Mouse (Mus musculus): ENCODE measurements at regions not wholly inside any gene's neighbourhood (a gene's known extent, or its start where the extent isn't known, plus 50 kb on each side); places are given as distances from the start of the nearest gene placed in this dataset.

DNA sequence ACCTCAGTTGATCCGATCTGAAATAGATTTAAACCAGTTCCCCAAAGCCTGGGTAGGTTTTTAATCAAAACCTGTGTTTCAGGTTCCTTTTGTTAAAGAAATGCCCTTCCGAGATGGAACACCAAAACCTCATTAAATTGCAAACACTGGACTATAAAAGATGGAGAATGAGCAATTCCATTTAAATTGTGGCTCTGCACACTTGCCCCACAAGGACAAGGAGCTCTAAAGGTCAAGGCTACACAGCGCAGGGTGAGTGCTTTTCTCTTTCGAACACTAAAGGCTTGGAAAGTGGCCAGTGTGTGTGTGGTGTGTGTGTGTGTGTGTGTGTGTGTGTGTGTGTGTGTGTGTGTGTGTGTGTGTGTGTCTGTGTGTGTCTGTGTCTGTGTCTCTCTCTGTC lies 246.1 kb downstream of the Tmem38b start:
- Histone ChIP-seq H3K9me3 (peaks cover 3% of the 10 kb centered on the region; the same call in 1 of the 2 replicates), H3K9ac (replicated peaks) (no peak overlapping the region), H3K27ac (peak overlapping the region; percentile 66), H3K4me1 (replicated peaks) (peaks cover 26% of the 10 kb centered on the region), H3K4me3 (replicated peaks) (no peak overlapping the region), H3K36me3 (no peaks in the 10 kb centered on the region), H3K27me3 (no peaks in the 10 kb centered on the region), H3K4me2 (replicated peaks) (no peak overlapping the region)
- 15% methylated on average over 4 of the region's 4 CpGs for WGBS
- peak; percentile 29; the same call in 1 of the 2 replicates for ATAC-seq

DNA sequence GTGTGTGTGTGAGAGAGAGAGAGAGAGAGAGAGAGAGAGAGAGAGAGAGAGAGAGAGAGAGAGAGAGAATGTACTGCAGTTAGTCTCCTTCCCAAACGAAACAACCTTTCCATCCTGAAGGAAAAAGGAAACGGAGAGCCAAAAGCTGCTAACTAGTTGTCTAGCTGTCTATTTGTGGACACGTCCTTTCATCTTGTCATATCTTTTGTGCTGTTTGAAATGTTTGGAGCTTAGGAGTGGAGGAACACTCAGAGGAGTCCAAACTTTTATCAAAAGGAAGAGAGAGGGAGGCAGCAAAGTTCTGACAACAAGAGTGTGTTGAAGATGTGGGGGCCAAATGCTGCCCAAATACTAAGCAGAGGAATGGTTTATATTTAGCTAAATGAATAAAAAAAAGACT lies 246.6 kb downstream of the Tmem38b start:
- Histone ChIP-seq H3K9me3 (peaks cover 3% of the 10 kb centered on the region; the same call in 1 of the 2 replicates), H3K9ac (replicated peaks) (no peak overlapping the region), H3K36me3 (no peaks in the 10 kb centered on the region), H3K4me2 (replicated peaks) (no peak overlapping the region), H3K4me3 (replicated peaks) (no peak overlapping the region), H3K27ac (peak overlapping the region; percentile 80), H3K27me3 (no peaks in the 10 kb centered on the region), H3K4me1 (replicated peaks) (peaks cover 26% of the 10 kb centered on the region)
- 4% methylated on average over 3 of the region's 3 CpGs for WGBS
- ATAC-seq, result peak; percentile 47; the same call in 1 of the 2 replicates

- H3K36me3 ChIP-seq, result no peaks in the 10 kb centered on the region
- peak overlapping the region; percentile 22; the same call in 1 of the 2 replicates for H3K4me2 ChIP-seq (replicated peaks)
- WGBS, result 2% methylated on average over 10 of the region's 10 CpGs
- H3K27me3 ChIP-seq, result no peaks in the 10 kb centered on the region
- H3K27ac ChIP-seq, result peak overlapping the region; percentile 80
- H3K4me1 ChIP-seq (replicated peaks), result peaks cover 26% of the 10 kb centered on the region
- no peak overlapping the region for H3K9ac ChIP-seq (replicated peaks)
- H3K4me3 ChIP-seq (replicated peaks), result no peak overlapping the region
- H3K9me3 ChIP-seq, result peaks cover 3% of the 10 kb centered on the region; the same call in 1 of the 2 replicates
- ATAC-seq, result peak; percentile 84
Measured at GRCm38 (mm10) chr4:54072932-54073331, 247.1 kb downstream of the Tmem38b start.

DNA sequence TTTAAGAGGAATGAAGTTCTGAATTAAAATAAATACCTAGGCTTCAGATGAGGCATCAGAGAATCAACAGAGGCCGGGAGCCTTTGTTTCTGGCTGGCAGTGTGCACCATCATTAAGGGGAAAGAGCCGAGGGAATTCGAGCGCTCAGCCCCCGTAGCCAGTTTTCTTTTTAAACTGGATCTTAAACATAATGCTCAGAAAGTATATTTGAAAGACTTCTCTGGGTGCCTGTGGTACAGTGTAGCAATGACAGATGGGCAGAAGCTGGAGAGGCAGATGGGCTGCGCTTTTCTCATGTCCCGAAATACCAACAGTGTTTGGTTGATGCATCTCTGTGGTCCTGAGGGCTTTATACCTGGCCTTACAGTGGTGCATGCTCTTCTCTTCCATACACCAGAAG lies 247.6 kb downstream of the Tmem38b start:
- Histone ChIP-seq H3K27ac (peak overlapping the region; percentile 80), H3K36me3 (no peaks in the 10 kb centered on the region), H3K4me3 (replicated peaks) (no peak overlapping the region), H3K9ac (replicated peaks) (no peak overlapping the region), H3K27me3 (no peaks in the 10 kb centered on the region), H3K4me2 (replicated peaks) (peak overlapping the region; percentile 22; the same call in 1 of the 2 replicates), H3K9me3 (peaks cover 3% of the 10 kb centered on the region; the same call in 1 of the 2 replicates), H3K4me1 (replicated peaks) (peaks cover 26% of the 10 kb centered on the region)
- 0 out of 2 replicates have a peak, but pooled peaks have one; percentile 12 for ATAC-seq
- 23% methylated on average over 7 of the region's 7 CpGs for WGBS

DNA sequence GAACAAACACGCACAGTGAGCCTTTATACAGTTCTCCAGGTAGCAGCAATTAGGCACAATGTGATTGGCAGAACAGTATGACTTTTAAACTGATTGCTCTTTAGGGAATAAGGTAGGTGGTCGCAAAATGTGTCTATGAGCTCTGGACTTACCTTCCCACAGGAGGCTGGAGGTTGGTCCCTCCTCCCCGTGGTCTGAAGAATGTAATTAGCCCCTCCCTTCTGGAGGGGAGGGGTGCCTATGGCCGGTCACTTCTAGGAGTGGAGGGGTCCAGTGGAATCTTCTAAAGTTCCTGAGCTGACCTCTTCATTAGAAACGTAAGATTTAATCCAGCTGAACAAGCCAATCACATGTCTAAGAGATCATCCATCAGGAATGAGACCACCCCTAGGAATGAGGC lies 248.4 kb downstream of the Tmem38b start:
- Histone ChIP-seq H3K27me3 (no peaks in the 10 kb centered on the region), H3K4me2 (replicated peaks) (no peak overlapping the region), H3K27ac (0 out of 2 replicates have a peak overlapping the region, but pooled peaks have one; percentile 80), H3K4me3 (replicated peaks) (no peak overlapping the region), H3K36me3 (no peaks in the 10 kb centered on the region), H3K9me3 (peaks cover 3% of the 10 kb centered on the region; the same call in 1 of the 2 replicates), H3K9ac (replicated peaks) (no peak overlapping the region), H3K4me1 (replicated peaks) (peaks cover 26% of the 10 kb centered on the region)
- 50% methylated on average over 5 of the region's 5 CpGs for WGBS
- ATAC-seq, result 0 out of 2 replicates have a peak, but pooled peaks have one; percentile 14

GRCm38 (mm10) chr4:54080526-54080925 lies 254.7 kb downstream of the Tmem38b start:
- H3K4me1 ChIP-seq (replicated peaks), result peaks cover 5% of the 10 kb centered on the region; the same call in 1 of the 2 replicates
- no peak overlapping the region for H3K9ac ChIP-seq (replicated peaks)
- WGBS, result 68% methylated on average over 9 of the region's 9 CpGs
- no peak overlapping the region for H3K4me2 ChIP-seq (replicated peaks)
- no peak overlapping the region for H3K27ac ChIP-seq
- H3K4me3 ChIP-seq (replicated peaks), result no peak overlapping the region
- ATAC-seq, result no peak
- no peaks in the 10 kb centered on the region for H3K36me3 ChIP-seq
- no peaks in the 10 kb centered on the region for H3K9me3 ChIP-seq
- no peaks in the 10 kb centered on the region for H3K27me3 ChIP-seq

DNA sequence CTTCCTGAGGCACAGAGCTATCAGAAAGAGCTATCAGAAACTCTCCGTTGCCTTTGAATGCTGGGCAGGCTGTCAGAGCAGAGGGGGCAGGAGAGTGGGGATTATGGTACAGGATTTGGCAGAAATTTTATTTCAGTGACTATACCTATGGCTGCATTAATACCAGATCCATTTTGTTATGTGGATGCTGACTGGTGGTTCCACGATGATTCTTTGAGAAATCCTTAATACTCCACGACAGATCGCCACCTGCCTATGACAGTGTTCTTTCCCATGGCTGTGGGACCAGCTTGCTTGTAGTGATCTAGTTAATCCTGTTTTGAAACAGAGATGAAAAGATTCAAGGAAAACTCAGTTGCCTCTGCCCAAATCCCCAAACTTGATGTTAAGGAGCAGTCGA lies 255.6 kb downstream of the Tmem38b start:
- Histone ChIP-seq H3K4me1 (replicated peaks) (peaks cover 5% of the 10 kb centered on the region; the same call in 1 of the 2 replicates), H3K4me3 (replicated peaks) (no peak overlapping the region), H3K27ac (no peak overlapping the region), H3K4me2 (replicated peaks) (no peak overlapping the region), H3K9ac (replicated peaks) (no peak overlapping the region), H3K9me3 (no peaks in the 10 kb centered on the region), H3K27me3 (no peaks in the 10 kb centered on the region), H3K36me3 (no peaks in the 10 kb centered on the region)
- no peak for ATAC-seq
- WGBS, result 64% methylated on average over 5 of the region's 5 CpGs

DNA sequence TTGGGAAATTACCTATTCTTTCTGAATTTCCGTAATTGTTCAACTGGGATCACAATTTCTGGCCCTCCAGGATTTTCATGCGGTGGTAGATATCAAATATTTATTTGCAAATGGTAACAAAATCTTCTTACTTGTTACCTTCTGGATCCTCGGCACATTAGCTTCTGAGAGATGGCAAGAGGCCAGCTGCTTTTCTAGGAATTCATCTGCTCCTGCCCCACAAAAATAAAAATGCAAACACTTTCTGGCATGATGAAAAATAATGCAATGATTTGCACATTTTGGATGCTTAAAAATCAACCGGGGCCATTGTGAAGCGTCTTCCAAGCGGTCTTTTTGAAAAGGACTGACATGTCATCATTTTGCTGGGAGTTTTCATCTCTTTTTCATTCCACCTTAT lies 258.9 kb downstream of the Tmem38b start:
- 94% methylated on average over 6 of the region's 6 CpGs for WGBS
- Histone ChIP-seq H3K36me3 (no peaks in the 10 kb centered on the region), H3K4me2 (replicated peaks) (no peak overlapping the region), H3K9me3 (no peaks in the 10 kb centered on the region), H3K27ac (no peak overlapping the region), H3K27me3 (no peaks in the 10 kb centered on the region), H3K4me1 (replicated peaks) (peaks cover 5% of the 10 kb centered on the region; the same call in 1 of the 2 replicates), H3K9ac (replicated peaks) (no peak overlapping the region), H3K4me3 (replicated peaks) (no peak overlapping the region)
- no peak for ATAC-seq

- Histone ChIP-seq H3K9ac (replicated peaks) (no peak overlapping the region), H3K36me3 (no peaks in the 10 kb centered on the region), H3K27ac (no peak overlapping the region), H3K9me3 (no peaks in the 10 kb centered on the region), H3K4me3 (replicated peaks) (no peak overlapping the region), H3K4me1 (replicated peaks) (no peaks in the 10 kb centered on the region), H3K27me3 (no peaks in the 10 kb centered on the region), H3K4me2 (replicated peaks) (no peak overlapping the region)
- WGBS, result 91% methylated on average over 7 of the region's 7 CpGs
- no peak for ATAC-seq
Measured at GRCm38 (mm10) chr4:54094285-54094997, 268.6 kb downstream of the Tmem38b start.

DNA sequence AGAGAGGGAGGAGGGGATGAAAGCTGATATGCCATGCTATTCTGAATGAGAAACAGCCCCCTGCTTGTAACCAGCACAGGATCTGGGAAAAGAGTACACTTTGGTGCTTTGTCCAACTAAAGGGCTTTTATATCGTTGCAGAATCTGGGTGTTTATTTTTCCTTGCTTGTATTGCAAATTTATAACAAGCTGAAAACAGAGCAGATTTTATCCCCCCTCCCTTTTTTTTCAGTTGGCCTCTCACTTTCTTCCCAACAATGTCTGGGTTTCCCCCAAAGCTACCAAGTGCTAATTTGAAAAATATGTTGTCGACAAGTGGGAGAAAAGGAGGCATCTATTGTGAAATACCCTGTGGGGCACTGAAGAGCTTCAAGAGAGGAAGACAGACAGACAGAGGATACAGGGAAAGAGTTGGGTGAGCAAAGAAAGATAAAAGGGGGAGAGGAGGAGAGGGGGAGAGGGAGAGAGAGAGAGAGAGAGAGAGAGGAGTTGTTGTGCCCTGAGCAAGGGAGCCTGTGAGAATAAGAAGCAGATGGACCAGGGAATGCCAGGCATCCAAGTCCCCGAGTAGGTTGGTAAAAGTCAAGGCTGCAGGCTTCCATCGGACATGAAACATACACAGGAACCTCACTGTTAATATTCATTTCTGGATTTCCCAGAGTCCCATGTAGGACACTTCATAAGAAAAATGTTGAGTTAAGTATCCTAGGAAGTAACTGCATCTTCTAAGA lies 269.5 kb downstream of the Tmem38b start:
- no peaks in the 10 kb centered on the region for H3K27me3 ChIP-seq
- H3K36me3 ChIP-seq, result no peaks in the 10 kb centered on the region
- no peak overlapping the region for H3K27ac ChIP-seq
- no peak overlapping the region for H3K9ac ChIP-seq (replicated peaks)
- WGBS, result 64% methylated on average over 4 of the region's 4 CpGs
- no peaks in the 10 kb centered on the region for H3K9me3 ChIP-seq
- ATAC-seq, result no peak
- H3K4me1 ChIP-seq (replicated peaks), result no peaks in the 10 kb centered on the region
- no peak overlapping the region for H3K4me3 ChIP-seq (replicated peaks)
- H3K4me2 ChIP-seq (replicated peaks), result no peak overlapping the region

DNA sequence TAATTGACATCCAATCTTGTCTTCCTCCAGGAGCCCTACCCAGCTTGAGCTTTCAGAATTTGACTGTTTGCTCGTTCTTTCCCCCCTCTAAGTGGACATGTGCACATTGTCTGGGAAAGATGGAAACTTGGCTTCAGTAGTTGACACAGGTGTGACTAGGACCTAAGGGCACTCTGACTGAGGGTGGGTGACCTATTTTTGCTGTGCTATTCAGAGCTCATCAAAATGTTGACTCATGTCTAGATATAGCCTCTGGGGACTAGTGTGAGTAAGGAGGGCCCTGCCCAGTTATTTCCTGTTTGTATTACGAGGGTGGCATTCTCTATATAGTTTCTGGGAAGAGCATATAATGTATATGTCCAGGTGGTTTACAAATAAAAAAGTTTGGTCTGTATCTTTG lies 271.7 kb downstream of the Tmem38b start:
- 92% methylated on average over 2 of the region's 2 CpGs for WGBS
- no peak overlapping the region for H3K4me3 ChIP-seq (replicated peaks)
- H3K9ac ChIP-seq (replicated peaks), result no peak overlapping the region
- H3K4me1 ChIP-seq (replicated peaks), result no peaks in the 10 kb centered on the region
- H3K27ac ChIP-seq, result no peak overlapping the region
- no peaks in the 10 kb centered on the region for H3K36me3 ChIP-seq
- H3K27me3 ChIP-seq, result no peaks in the 10 kb centered on the region
- H3K4me2 ChIP-seq (replicated peaks), result no peak overlapping the region
- no peaks in the 10 kb centered on the region for H3K9me3 ChIP-seq
- ATAC-seq, result no peak

DNA sequence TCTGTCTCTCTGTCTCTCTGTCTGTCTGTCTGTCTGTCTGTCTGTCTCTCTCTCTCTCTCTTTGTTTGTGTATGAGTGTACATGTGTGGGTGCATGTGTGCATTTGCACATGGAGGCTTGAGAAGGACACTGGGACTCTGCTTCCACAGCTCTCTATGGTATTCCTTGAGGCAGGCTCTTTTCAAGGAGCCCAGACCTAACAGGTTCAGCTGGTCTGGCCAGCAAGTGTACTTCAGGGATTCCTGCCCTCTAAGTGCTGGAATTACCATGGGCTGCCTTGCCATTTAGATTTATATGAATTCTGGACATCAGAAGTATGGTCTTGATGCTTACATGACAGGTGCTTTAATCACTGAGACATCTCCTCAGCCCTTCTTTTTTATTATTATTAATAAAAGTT lies 274.4 kb downstream of the Tmem38b start:
- Histone ChIP-seq H3K4me2 (replicated peaks) (no peak overlapping the region), H3K27me3 (no peaks in the 10 kb centered on the region), H3K9me3 (no peaks in the 10 kb centered on the region), H3K4me3 (replicated peaks) (no peak overlapping the region), H3K9ac (replicated peaks) (no peak overlapping the region), H3K27ac (no peak overlapping the region), H3K4me1 (replicated peaks) (no peaks in the 10 kb centered on the region), H3K36me3 (no peaks in the 10 kb centered on the region)
- ATAC-seq, result no peak
